Mouse (Mus musculus): ENCODE data around the gene Rxrb. TPM values are rescaled to one million over a fixed set of nuclear protein-coding genes. Genes with fewer than 3 reads are reported as not detected.
A peak's percentile ranks its signal among the peaks of the same experiment; 100 is the strongest.

Gene Rxrb
- total and polyA plus RNA-seq, 3 experiments: 27.0 to 47.7 (median 36.9) TPM

DNA sequence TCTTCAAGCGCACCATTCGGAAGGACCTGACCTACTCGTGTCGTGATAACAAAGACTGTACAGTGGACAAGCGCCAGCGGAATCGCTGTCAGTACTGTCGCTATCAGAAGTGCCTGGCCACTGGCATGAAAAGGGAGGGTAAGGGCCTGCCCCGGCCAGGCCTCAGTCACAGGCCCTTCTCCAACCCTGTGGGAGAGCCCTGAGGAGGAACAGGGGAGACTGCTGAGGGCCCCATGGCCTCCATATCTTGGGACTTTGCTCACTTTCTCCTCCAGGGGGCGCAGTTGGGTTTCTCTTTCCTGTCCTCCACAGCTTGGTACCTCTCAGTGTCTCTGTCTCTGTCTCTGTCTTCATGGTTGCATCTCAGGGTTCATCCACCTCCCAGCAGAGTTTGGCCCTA lies 2.5 kb downstream of the Rxrb start:
- TF ChIP-seq RAD21 (IDR thresholded peaks at IDR 0.05; ENCODE audit: low read depth, low read length) (peak; percentile 36), SMC3 (IDR thresholded peaks at IDR 0.05; ENCODE audit: low read depth, low read length) (peak; percentile 51), CHD2 (IDR thresholded peaks at IDR 0.05; ENCODE audit: low read length) (0 out of 2 replicates have a peak, but pooled peaks have one; percentile 19), CTCF (conservative IDR thresholded peaks at IDR 0.05 in 1 of 2, IDR thresholded peaks at IDR 0.05 in 1 of 2; ENCODE audit: low read depth in 2 of 2, low read length in 2 of 2) (peak; percentile 59 to 78), BHLHE40 (IDR thresholded peaks at IDR 0.05; ENCODE audit: low read depth, low read length) (no peak), HCFC1 (IDR thresholded peaks at IDR 0.05; ENCODE audit: low read depth, low read length) (peak; percentile 34; the same call in 1 of the 2 replicates), IRF4 (IDR thresholded peaks at IDR 0.05; ENCODE audit: low read depth, low read length) (0 out of 2 replicates have a peak, but pooled peaks have one; percentile 10), MAX (IDR thresholded peaks at IDR 0.05; ENCODE audit: low read length) (peak; percentile 35; the same call in 1 of the 2 replicates), NELFE (IDR thresholded peaks at IDR 0.05; ENCODE audit: low read depth, low read length) (peak; percentile 50; the same call in 1 of the 2 replicates), ZC3H11A (IDR thresholded peaks at IDR 0.05; ENCODE audit: low read depth, low read length) (no peak), MXI1 (IDR thresholded peaks at IDR 0.05; ENCODE audit: low read depth, low read length) (no peak), CHD1 (IDR thresholded peaks at IDR 0.05; ENCODE audit: low read depth, low read length) (no peak)
- Histone ChIP-seq H3K9me3 (replicated peaks; ENCODE audit: low read length) (no peaks in the 10 kb centered on the region), H3K9ac (ENCODE audit: insufficient read depth, low read depth) (no peak overlapping the region), H3K4me1 (ENCODE audit: control insufficient read depth in 1 of 2, insufficient read depth in 2 of 2) (peaks cover 13 to 33% of the 10 kb centered on the region in 2 experiments), H3K36me3 (replicated peaks in 1 of 2; ENCODE audit: control insufficient read depth in 1 of 2, insufficient read depth in 1 of 2, low read length in 1 of 2) (peaks cover 45 to 71% of the 10 kb centered on the region in 2 experiments), H3K4me2 (ENCODE audit: insufficient read depth, low read depth, poor library complexity, severe bottlenecking) (no peak overlapping the region), H3K27ac (ENCODE audit: insufficient read depth, low read depth) (no peak overlapping the region), H3K4me3 (replicated peaks in 1 of 3; ENCODE audit: low read depth in 2 of 3, low read length in 2 of 3, poor library complexity in 1 of 3) (no peak overlapping the region), H3K27me3 (replicated peaks) (no peaks in the 10 kb centered on the region), H3K79me2 (replicated peaks; ENCODE audit: control insufficient read depth, extremely low read depth, insufficient read depth, poor library complexity, severe bottlenecking) (peaks cover 32% of the 10 kb centered on the region)
- dilution Hi-C loops (cut with MboI; ENCODE audit: extremely low pct_ligation_motif_present, extremely low pct_unique_long_range_greater_than_20kb, low sequenced_read_pairs): no loop called here
- in situ Hi-C loops (cut with MboI; ENCODE audit: low pct_ligation_motif_present, low pct_unique_long_range_greater_than_20kb, low sequenced_read_pairs): no loop called here
- DNase-seq (ENCODE audit: extremely low read depth): peak; percentile 87

DNA sequence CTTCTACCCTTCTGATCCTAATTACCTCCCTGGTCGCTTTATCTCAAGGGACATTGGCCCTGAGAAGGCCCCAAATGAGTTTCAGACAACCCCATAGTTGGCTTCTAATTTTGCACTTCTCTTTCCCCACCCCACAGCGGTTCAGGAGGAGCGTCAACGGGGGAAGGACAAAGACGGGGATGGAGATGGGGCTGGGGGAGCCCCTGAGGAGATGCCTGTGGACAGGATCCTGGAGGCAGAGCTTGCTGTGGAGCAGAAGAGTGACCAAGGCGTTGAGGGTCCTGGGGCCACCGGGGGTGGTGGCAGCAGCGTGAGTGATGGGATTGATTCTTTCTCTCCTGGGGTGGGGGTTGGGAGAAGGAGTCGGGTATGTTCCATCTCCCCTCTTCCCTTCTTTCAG lies 3.9 kb downstream of the Rxrb start:
- Histone ChIP-seq H3K4me3 (replicated peaks in 1 of 3; ENCODE audit: low read depth in 2 of 3, low read length in 2 of 3, poor library complexity in 1 of 3) (no peak overlapping the region), H3K79me2 (replicated peaks; ENCODE audit: control insufficient read depth, extremely low read depth, insufficient read depth, poor library complexity, severe bottlenecking) (peaks cover 22% of the 10 kb centered on the region), H3K9ac (ENCODE audit: insufficient read depth, low read depth) (no peak overlapping the region), H3K27me3 (replicated peaks) (no peaks in the 10 kb centered on the region), H3K4me1 (ENCODE audit: control insufficient read depth in 1 of 2, insufficient read depth in 2 of 2) (peaks cover 8 to 26% of the 10 kb centered on the region in 2 experiments), H3K9me3 (replicated peaks; ENCODE audit: low read length) (no peaks in the 10 kb centered on the region), H3K36me3 (replicated peaks in 1 of 2; ENCODE audit: control insufficient read depth in 1 of 2, insufficient read depth in 1 of 2, low read length in 1 of 2) (peaks cover 34 to 68% of the 10 kb centered on the region in 2 experiments), H3K4me2 (ENCODE audit: insufficient read depth, low read depth, poor library complexity, severe bottlenecking) (no peak overlapping the region), H3K27ac (ENCODE audit: insufficient read depth, low read depth) (no peak overlapping the region)
- no peak for DNase-seq (ENCODE audit: extremely low read depth)
- in situ Hi-C loops (cut with MboI; ENCODE audit: low pct_ligation_motif_present, low pct_unique_long_range_greater_than_20kb, low sequenced_read_pairs) (no loop called here), dilution Hi-C loops (cut with MboI; ENCODE audit: extremely low pct_ligation_motif_present, extremely low pct_unique_long_range_greater_than_20kb, low sequenced_read_pairs) (no loop called here)
- TF ChIP-seq TCF12 (IDR thresholded peaks at IDR 0.05; ENCODE audit: low read depth, low read length): no peak
- no peak for TF ChIP-seq USF1 (IDR thresholded peaks at IDR 0.05; ENCODE audit: low read depth, low read length)
- TF ChIP-seq IRF4 (IDR thresholded peaks at IDR 0.05; ENCODE audit: low read depth, low read length): no peak
- TF ChIP-seq JUND (conservative IDR thresholded peaks at IDR 0.05; ENCODE audit: low read depth, low read length): no peak
- TF ChIP-seq MEF2A (IDR thresholded peaks at IDR 0.05; ENCODE audit: borderline replicate concordance, low read depth, low read length): no peak
- no peak for TF ChIP-seq NRF1 (IDR thresholded peaks at IDR 0.05; ENCODE audit: low read depth, low read length)
- TF ChIP-seq MAZ (IDR thresholded peaks at IDR 0.05; ENCODE audit: low read depth, low read length): no peak
- TF ChIP-seq MXI1 (IDR thresholded peaks at IDR 0.05; ENCODE audit: low read depth, low read length): no peak
- no peak for TF ChIP-seq ZMIZ1 (IDR thresholded peaks at IDR 0.05; ENCODE audit: low read depth, low read length)
- no peak for TF ChIP-seq MAX (IDR thresholded peaks at IDR 0.05; ENCODE audit: low read length)
- no peak for TF ChIP-seq MYC (IDR thresholded peaks at IDR 0.05; ENCODE audit: low read depth, low read length)
- no peak for TF ChIP-seq CTCF (conservative IDR thresholded peaks at IDR 0.05 in 1 of 2, IDR thresholded peaks at IDR 0.05 in 1 of 2; ENCODE audit: low read depth in 2 of 2, low read length in 2 of 2)

All from CH12.LX (cell line).